Mouse (Mus musculus) stomach, embryonic 15.5 days (tissue): ENCODE measurements around the gene Klc4. TPM values are rescaled to one million over a fixed set of nuclear protein-coding genes. Genes with fewer than 3 reads are reported as not detected.

Experiments
- ATAC-seq: fragments of 200-750 bp; cut with Nextera tagmentation; 2 replicates; pipeline ENCODE4 v1.8.0; 2017; ENCODE audit warnings: low read depth, moderate number of reproducible peaks, moderate TSS enrichment; ENCODE audit not compliant: insufficient read depth, low FRiP score
- H3K27ac ChIP-seq: fragments of 300-500 bp; sonication (generic); 2 replicates; pipeline ENCODE4 v1.5.1; 2015; ENCODE audit warnings: mild to moderate bottlenecking, inconsistent platforms
- H3K27me3 ChIP-seq: fragments of 300-500 bp; sonication (generic); replicated peaks from 2 replicates; pipeline ENCODE4 v1.6.1; 2015; ENCODE audit warnings: inconsistent platforms
- H3K36me3 ChIP-seq: fragments of 300-500 bp; sonication (generic); 2 replicates; pipeline ENCODE4 v1.6.1; 2015; ENCODE audit warnings: inconsistent platforms
- H3K4me1 ChIP-seq: fragments of 300-500 bp; sonication (generic); 2 replicates; pipeline ENCODE4 v1.6.1; 2015; ENCODE audit warnings: inconsistent platforms
- H3K4me2 ChIP-seq: fragments of 300-500 bp; sonication (generic); 2 replicates; pipeline ENCODE4 v1.6.1; 2015; ENCODE audit warnings: mild to moderate bottlenecking, inconsistent platforms
- H3K4me3 ChIP-seq: fragments of 300-500 bp; sonication (generic); replicated peaks from 2 replicates; pipeline ENCODE4 v1.5.1; 2015; ENCODE audit warnings: inconsistent platforms
- H3K9ac ChIP-seq: fragments of 300-500 bp; sonication (generic); 2 replicates; pipeline ENCODE4 v1.6.1; 2015; ENCODE audit warnings: inconsistent platforms
- H3K9me3 ChIP-seq: fragments of 300-500 bp; sonication (generic); 2 replicates; pipeline ENCODE4 v1.6.1; 2016; ENCODE audit warnings: inconsistent platforms
- WGBS: fragments of 180-500 bp; shearing (Covaris S2); methylation state at CpG from one replicate; pipeline ENCODE4 v1.1.7; 2015; 5-methylcytosine and 5-hydroxymethylcytosine counted together
- polyA plus RNA-seq: library from polyadenylated mRNA; unstranded; fragments of >200 nt; fragmentation: Nextera tagmentation; extraction: Ambion mirVana; gene quantifications from 2 replicates; pipeline ENCODE4 v1.2.1, GENCODE M21; 2015

Klc4 gene
- 38.4 and 41.4 TPM in 2 replicates for polyA plus RNA-seq

DNA sequence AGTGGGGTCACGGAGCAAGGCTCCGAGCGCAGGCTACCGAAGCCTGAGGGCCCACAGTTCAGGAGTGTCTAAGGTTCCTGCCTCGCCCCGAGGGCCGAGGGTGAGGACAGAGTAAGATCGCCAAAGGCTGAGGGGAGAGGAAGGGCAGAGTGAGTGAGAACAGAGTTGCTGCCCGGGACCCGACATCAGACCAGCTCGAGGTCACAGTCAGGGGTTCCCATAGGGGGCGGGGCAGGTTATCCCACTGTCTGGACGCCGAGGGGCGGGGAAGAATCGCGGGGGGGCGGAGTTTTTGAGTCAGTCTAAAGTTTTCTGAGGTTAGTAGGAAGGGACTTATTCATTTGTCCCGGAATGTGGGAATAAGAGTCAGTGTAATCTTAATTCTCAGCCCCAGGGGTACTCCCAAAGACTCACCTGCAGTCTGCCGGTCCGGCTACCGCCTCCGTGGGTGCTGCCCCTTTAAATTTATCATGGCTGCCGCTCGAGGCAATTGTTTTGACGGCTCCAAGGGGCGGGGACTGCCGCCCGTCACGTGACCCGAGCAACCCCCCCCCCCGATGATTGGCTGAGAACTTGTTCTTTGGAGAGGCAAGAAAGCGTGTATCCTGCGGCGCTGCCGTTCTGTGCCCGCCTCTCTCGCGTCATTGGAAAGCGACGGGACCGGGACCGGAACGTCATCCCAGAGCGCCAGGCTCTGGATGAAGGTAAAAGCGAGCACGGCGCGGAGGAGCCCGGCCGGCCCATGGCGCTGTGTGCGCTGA, at the start of gene Klc4, which contains the start of gene Mrpl2:
Gene Klc4 (minus strand): TSS at position 462 of the 761 bp plus-strand sequence.
Gene Mrpl2 (plus strand): TSS at position 669 of the 761 bp plus-strand sequence.
- H3K4me1 ChIP-seq: peaks cover 31% of the 10 kb centered on the region
- H3K27ac ChIP-seq: peak within 1 kb of the TSS; percentile 88
- WGBS: under 1% methylated on average over 53 of the region's 53 CpGs
- H3K9ac ChIP-seq: peak within 1 kb of the TSS; percentile 71
- H3K4me3 ChIP-seq: peak within 1 kb of the TSS; percentile 80
- H3K27me3 ChIP-seq: no peaks in the 10 kb centered on the region
- peak; percentile 69 for ATAC-seq
- H3K4me2 ChIP-seq: peak within 1 kb of the TSS; percentile 90
- no peaks in the 10 kb centered on the region for H3K9me3 ChIP-seq
- H3K36me3 ChIP-seq: peaks cover 8% of the 10 kb centered on the region

DNA sequence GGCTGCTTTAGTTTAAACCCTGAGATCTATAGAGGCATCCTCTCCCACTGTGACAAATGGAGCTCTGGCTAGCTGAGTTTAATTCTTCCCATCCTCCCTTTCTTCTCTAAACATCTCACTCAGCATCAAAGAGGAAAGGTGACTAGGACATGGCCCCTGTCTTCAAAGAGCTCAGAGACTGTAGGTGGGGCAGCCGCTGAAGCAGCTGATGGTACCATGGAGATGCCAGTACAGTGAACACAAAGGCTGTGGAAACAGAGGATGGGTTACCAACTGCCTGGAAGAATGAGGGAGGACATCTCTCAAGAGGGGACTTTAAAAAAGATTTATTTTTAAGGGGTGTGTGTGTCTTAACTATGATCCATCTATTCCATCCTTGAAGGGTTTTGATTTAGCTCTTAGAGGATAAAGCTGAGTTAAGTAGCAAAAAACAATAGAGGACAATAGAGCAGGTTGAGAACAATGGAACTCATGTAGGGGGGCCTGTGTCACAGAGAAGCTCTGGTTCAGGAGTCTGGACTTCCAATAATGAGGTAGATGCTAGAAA, 48.8 kb upstream of the Klc4 start:
- peaks cover 12% of the 10 kb centered on the region; the same call in 1 of the 2 replicates for H3K36me3 ChIP-seq
- H3K27ac ChIP-seq: no peak overlapping the region
- 68% methylated on average over 1 of the region's 1 CpGs for WGBS
- H3K9me3 ChIP-seq: no peaks in the 10 kb centered on the region
- no peaks in the 10 kb centered on the region for H3K4me1 ChIP-seq
- H3K4me3 ChIP-seq: no peak overlapping the region
- H3K9ac ChIP-seq: no peak overlapping the region
- H3K4me2 ChIP-seq: no peak overlapping the region
- no peak for ATAC-seq
- no peaks in the 10 kb centered on the region for H3K27me3 ChIP-seq

DNA sequence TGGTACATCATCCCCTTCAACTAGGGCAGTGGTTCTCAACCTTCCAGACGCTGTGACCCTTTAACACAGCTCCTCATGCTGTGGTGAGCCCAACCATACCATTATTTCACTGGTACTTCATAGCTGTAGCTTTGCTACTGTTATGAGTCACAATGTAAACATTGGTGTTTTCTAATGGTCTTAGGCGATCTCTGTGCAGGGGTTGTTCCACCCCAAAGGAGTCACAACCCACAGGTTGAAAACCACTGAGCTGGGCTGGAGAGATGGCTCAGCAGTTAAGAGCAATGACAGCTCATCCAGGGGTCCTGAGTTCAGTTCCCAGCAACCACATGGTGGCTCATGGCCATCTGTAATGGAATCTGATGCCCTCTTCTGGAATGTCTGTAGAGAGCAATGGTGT, 45.6 kb upstream of the Klc4 start:
- no peak overlapping the region for H3K4me2 ChIP-seq
- peaks cover 9% of the 10 kb centered on the region for H3K36me3 ChIP-seq
- no peaks in the 10 kb centered on the region for H3K9me3 ChIP-seq
- H3K27me3 ChIP-seq: no peaks in the 10 kb centered on the region
- no peak overlapping the region for H3K27ac ChIP-seq
- ATAC-seq: no peak; the same call in 1 of the 2 replicates
- H3K4me3 ChIP-seq: no peak overlapping the region
- 69% methylated on average over 2 of the region's 2 CpGs for WGBS
- no peaks in the 10 kb centered on the region for H3K4me1 ChIP-seq
- no peak overlapping the region for H3K9ac ChIP-seq

DNA sequence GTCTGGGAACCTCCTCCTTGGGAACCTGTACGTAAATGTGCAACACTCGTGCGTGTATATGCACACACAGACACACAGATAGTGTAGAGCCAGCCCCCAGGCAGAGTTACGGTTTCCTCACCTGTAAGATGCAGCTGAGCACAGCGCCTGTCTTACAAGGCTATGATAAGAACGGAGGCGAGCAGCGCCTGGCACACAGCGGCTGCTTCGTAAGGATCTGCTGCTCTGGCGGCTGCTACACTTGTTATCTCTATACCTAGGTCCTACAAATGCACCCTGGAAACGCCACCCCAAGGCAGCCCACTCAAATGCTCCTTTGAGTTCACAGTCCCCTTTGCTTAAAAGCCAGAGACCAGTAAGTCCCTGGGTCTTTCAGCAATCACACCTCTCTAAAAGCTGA, 44.8 kb upstream of the Klc4 start:
- ATAC-seq: no peak
- no peaks in the 10 kb centered on the region for H3K4me1 ChIP-seq
- H3K9ac ChIP-seq: no peak overlapping the region
- H3K36me3 ChIP-seq: peaks cover 13% of the 10 kb centered on the region
- no peak overlapping the region for H3K4me3 ChIP-seq
- H3K9me3 ChIP-seq: no peaks in the 10 kb centered on the region
- 84% methylated on average over 12 of the region's 12 CpGs for WGBS
- no peak overlapping the region for H3K27ac ChIP-seq
- H3K4me2 ChIP-seq: no peak overlapping the region
- no peaks in the 10 kb centered on the region for H3K27me3 ChIP-seq

DNA sequence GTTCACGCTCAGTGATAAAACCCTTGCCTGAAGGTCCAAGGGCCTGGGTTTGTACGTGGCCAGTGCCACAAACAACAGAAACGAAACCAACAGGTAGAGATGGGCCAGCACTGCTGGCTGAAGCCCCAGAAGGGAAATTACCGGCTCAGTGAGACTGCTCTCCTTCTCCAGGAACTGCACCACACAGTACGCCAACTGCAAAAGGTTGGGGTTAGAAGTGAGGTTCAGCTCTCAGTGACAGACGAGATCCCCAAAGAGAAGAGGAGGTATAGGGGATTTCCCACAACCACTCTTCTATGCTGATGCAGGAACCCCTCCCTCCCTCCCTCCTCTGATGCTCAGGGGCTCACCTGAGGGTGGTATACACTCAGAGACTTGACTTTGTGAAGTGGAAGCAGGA, 40.1 kb upstream of the Klc4 start:
- Histone ChIP-seq H3K9ac (no peak overlapping the region), H3K27ac (no peak overlapping the region), H3K4me2 (no peak overlapping the region), H3K36me3 (peaks cover 41% of the 10 kb centered on the region), H3K9me3 (no peaks in the 10 kb centered on the region), H3K4me1 (peaks cover 9% of the 10 kb centered on the region), H3K4me3 (no peak overlapping the region), H3K27me3 (no peaks in the 10 kb centered on the region)
- no peak for ATAC-seq
- 85% methylated on average over 6 of the region's 6 CpGs for WGBS

DNA sequence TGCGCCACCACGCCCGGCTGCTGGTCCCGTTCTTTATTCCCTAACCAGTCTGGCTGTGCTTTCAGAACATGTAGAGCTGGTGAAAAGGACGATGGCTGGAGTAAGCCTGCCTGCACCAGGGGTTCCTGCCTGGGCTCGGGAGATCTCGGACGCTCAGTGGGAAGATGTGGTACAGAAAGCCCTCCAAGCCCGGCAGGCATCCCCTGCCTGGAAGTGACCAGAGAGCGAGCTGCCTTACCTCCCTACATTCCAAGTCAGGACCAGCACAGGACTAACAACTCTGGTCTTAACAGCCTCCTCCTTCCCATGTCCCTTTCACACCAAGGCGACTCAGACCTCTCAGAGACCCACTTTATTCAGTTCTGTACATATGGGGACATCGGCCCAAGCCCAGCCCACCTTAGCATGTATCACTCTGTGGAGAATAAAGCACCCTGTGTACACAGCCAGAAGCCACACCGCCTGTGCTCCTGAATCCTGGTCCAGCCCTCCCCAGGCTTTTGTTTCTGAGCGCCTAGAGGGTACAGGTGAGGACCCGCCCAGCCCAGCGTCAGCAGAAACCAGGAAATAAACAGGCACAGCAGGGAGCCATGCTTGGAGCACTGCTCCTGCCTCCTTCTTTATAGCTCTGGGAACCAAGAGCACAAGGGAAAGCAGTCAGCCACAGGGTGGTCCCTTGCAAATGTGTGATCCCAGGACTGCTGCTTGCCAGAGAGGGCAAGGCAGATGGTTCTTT, 37.0 kb upstream of the Klc4 start:
- Histone ChIP-seq H3K36me3 (peaks cover 44% of the 10 kb centered on the region), H3K4me2 (no peak overlapping the region), H3K9ac (no peak overlapping the region), H3K27me3 (no peaks in the 10 kb centered on the region), H3K4me1 (peaks cover 26% of the 10 kb centered on the region), H3K27ac (peak overlapping the region; percentile 54; the same call in 1 of the 2 replicates), H3K4me3 (no peak overlapping the region), H3K9me3 (no peaks in the 10 kb centered on the region)
- ATAC-seq: no peak
- 79% methylated on average over 16 of the region's 16 CpGs for WGBS

DNA sequence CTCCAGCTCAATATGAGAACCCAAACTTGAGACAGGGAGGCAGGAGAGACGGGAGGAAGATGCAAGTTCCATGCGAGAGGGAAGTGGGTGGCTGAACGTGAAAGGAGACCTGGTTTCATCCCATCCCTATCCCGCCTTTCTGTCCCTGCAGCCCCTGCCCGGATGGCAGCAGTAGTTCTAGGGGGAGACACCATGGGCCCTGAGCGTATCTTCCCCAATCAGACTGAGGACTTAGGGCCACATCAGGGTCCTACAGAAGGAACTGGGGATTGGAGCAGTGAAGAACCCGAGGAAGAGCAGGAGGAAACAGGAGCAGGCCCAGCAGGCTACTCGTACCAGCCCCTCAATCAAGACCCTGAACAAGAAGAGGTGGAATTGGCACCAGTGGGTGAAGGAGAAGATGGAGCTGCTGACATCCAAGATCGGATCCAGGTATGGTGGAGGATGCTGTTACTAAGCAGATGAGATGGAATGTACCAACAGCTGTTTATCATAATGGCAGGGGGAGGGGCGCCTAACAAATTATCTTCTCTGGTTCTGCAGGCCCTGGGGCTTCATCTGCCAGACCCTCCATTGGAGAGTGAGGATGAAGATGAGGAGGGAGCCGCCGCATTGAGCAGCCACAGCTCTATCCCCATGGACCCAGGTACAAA, 35.8 kb upstream of the Klc4 start:
- Histone ChIP-seq H3K9me3 (no peaks in the 10 kb centered on the region), H3K4me2 (peak overlapping the region; percentile 81), H3K9ac (peak overlapping the region; percentile 33), H3K27me3 (no peaks in the 10 kb centered on the region), H3K36me3 (peaks cover 49% of the 10 kb centered on the region), H3K4me3 (peak overlapping the region; percentile 97), H3K4me1 (peaks cover 26% of the 10 kb centered on the region), H3K27ac (peak overlapping the region; percentile 19)
- ATAC-seq: no peak
- WGBS: 24% methylated on average over 12 of the region's 12 CpGs

DNA sequence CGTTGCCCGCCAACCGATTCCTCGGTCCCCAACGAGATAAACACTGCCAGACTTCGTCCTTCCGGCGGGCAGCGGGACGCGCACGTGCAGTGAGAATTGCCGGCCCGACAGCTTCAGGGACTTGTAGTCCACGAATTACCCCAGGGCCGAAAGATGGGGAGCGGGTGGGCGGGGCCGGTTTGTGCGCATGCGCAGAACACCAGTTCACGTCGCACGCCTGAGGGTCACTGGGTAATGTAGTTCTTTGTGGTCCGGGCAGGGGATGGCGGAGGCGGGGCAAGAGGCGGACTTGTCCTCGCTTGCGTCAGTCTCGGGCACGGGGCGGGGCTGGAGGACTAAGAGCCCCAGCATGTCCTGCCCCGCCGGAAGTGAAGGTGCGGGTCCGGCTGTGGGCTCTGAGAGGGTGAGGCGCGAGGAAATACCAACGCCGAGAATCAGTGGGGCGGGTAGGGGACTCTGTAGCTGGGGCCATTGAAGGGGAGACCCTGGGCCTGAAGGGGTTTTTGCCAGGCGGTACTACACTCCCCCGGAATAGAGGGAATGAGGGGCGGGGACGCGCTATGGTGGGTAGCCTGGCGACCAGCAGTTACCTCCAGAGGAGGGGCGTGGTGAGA, 35.0 kb upstream of the Klc4 start, which contains the start of gene Klhdc3:
Gene Klhdc3 (minus strand): TSS at position 155 of the 614 bp plus-strand sequence.
- H3K27ac ChIP-seq: peak within 1 kb of the TSS; percentile 95
- H3K4me1 ChIP-seq: peaks cover 26% of the 10 kb centered on the region
- peak within 1 kb of the TSS; percentile 97 for H3K4me3 ChIP-seq
- H3K36me3 ChIP-seq: peaks cover 49% of the 10 kb centered on the region
- 0% methylated on average over 49 of the region's 49 CpGs for WGBS
- ATAC-seq: peak; percentile 96
- H3K27me3 ChIP-seq: no peaks in the 10 kb centered on the region
- peak within 1 kb of the TSS; percentile 81 for H3K4me2 ChIP-seq
- no peaks in the 10 kb centered on the region for H3K9me3 ChIP-seq
- H3K9ac ChIP-seq: peak within 1 kb of the TSS; percentile 61

DNA sequence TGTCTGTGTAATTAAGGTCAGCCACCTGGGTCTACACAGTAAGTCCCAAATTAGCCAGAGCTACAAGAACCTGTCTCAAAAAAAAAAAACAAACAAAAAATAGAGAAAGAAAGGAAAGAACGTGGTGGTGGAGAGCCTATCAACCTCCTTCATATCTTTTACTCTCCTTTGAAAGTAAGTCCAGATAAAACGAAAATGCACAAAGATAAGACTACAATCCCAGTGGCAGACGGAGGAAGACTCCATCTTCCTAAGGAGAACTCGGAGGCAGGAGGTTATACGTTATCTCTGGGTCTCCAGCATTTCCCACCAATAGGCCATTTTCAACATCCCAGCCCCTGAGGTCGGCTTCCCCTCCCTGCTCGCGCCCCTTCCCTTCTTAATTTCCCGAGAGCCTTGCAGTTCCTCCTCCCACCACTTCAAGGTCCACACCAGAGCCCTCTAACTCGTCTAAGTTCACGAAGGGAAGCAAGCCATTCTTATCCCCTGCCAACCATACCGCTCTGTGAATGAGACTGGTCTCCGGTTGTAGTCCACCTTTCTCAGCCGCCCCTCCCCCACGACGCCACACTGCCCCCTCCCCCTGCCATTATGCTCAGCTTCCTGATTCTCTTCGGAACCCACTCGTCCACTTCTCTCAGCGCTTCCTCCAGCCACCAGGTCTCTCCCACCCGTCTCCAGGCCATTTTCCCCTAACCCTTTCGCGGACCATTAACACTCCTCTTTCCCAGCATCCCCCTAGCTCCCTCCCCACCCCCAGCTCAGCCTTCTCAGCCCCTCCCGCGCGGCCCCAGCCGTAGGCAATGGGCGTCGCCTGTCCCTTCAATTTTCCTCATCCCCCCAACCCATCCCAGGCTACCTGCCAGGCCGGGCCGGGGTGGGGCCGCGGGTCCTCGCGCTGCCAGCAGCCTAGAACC, 34.3 kb upstream of the Klc4 start:
- H3K36me3 ChIP-seq: peaks cover 48% of the 10 kb centered on the region
- peak overlapping the region; percentile 95 for H3K27ac ChIP-seq
- ATAC-seq: no peak; the same call in 1 of the 2 replicates
- peak overlapping the region; percentile 97 for H3K4me3 ChIP-seq
- peak overlapping the region; percentile 61 for H3K4me2 ChIP-seq
- peak overlapping the region; percentile 61 for H3K9ac ChIP-seq
- no peaks in the 10 kb centered on the region for H3K9me3 ChIP-seq
- H3K4me1 ChIP-seq: peaks cover 26% of the 10 kb centered on the region
- under 1% methylated on average over 34 of the region's 34 CpGs for WGBS
- H3K27me3 ChIP-seq: no peaks in the 10 kb centered on the region

DNA sequence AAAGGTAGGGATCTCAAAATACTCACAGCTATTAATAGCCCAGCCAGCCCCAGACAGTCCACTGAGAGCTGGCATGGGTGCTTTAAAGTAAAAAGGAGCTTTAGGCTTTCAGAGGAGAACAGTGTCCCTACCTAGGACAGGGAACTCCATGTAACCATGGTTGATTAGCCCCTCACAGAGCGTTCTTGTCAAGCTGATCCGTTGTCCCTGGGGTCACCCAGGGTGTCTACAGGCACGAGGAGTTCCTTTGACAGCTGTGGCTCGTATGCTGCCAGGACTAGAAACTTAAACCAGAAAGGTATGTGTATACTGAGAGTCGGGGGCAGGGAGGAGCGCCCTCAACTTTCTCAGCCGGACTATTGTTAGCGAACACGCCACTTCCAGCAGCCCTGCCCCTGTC, 33.1 kb upstream of the Klc4 start:
- 0 out of 2 replicates have a peak overlapping the region, but pooled peaks have one; percentile 95 for H3K27ac ChIP-seq
- H3K4me2 ChIP-seq: peak overlapping the region; percentile 61
- no peak for ATAC-seq
- 26% methylated on average over 9 of the region's 9 CpGs for WGBS
- peak overlapping the region; percentile 97 for H3K4me3 ChIP-seq
- peaks cover 34% of the 10 kb centered on the region for H3K4me1 ChIP-seq
- H3K9ac ChIP-seq: no peak overlapping the region; the same call in 1 of the 2 replicates
- no peaks in the 10 kb centered on the region for H3K9me3 ChIP-seq
- H3K36me3 ChIP-seq: peaks cover 40% of the 10 kb centered on the region
- no peaks in the 10 kb centered on the region for H3K27me3 ChIP-seq
